Mouse (Mus musculus): ENCODE results near the gene Atg4a.

DNA sequence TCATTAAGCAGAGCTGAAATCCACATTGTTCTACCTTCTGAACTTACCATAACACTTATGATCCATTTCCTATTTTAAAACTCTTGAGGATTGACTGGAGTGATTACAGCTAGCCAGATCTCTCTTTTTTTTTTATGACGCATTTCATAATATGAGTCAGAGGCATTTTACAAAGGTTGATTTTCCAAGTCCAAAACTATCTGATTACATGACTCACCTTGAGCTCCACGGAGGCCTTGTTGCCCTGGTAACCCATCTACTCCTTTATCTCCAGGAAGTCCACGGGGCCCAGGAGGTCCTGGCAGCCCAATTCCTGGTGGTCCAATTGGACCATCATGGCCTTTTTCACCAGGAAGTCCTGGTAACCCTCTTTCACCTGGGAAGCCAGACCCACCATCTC lies 242.3 kb downstream of the Atg4a start:
- no peak for TF ChIP-seq CTCF (IDR thresholded peaks at IDR 0.05; ENCODE audit: low read depth)
- no peak for TF ChIP-seq EP300 (optimal IDR thresholded peaks at IDR 0.05)

All from stomach, postnatal 0 days (tissue).